Mouse (Mus musculus): ENCODE results near the gene Scgb1b27. TPM values are rescaled to one million over a fixed set of nuclear protein-coding genes. Genes with fewer than 3 reads are reported as not detected.

Scgb1b27 gene
- polyA plus RNA-seq, 1 experiment from 2014 or later: not detected

Other genes with a start within 250 kb of the Scgb1b27 start
- gene Scgb2b26, start 76.4 kb upstream of the Scgb1b27 start, polyA plus RNA-seq (2015; fragmentation: Nextera tagmentation; extraction: Ambion mirVana): not detected in 2 replicates
- gene Scgb2b27, start 7.5 kb upstream of the Scgb1b27 start, polyA plus RNA-seq (2015; fragmentation: Nextera tagmentation; extraction: Ambion mirVana): not detected in 2 replicates
- not detected in 2 replicates for gene Scgb1b30, start 73.9 kb downstream of the Scgb1b27 start, polyA plus RNA-seq (2015; fragmentation: Nextera tagmentation; extraction: Ambion mirVana)
- 3.5 and 5.0 TPM in 2 replicates for gene Wtip, start 111.8 kb downstream of the Scgb1b27 start, polyA plus RNA-seq (2015; fragmentation: Nextera tagmentation; extraction: Ambion mirVana)
- gene Uba2, start 148.1 kb downstream of the Scgb1b27 start, polyA plus RNA-seq (2015; fragmentation: Nextera tagmentation; extraction: Ambion mirVana): 80.4 and 80.5 TPM in 2 replicates
- gene Pdcd2l, start 175.2 kb downstream of the Scgb1b27 start, polyA plus RNA-seq (2015; fragmentation: Nextera tagmentation; extraction: Ambion mirVana): 30.4 and 34.6 TPM in 2 replicates
- 235 and 244 TPM in 2 replicates for gene Gpi1, start 208.9 kb downstream of the Scgb1b27 start, polyA plus RNA-seq (2015; fragmentation: Nextera tagmentation; extraction: Ambion mirVana)
- not detected in 2 replicates for gene Gm6096, start 229.6 kb downstream of the Scgb1b27 start, polyA plus RNA-seq (2015; fragmentation: Nextera tagmentation; extraction: Ambion mirVana)

All from stomach, postnatal 0 days (tissue).